Mouse (Mus musculus): Measurements from ENCODE around the gene Afg1l. TPM values are rescaled to one million over a fixed set of nuclear protein-coding genes. Genes with fewer than 3 reads are reported as not detected.
A peak's percentile ranks its signal among the peaks of the same experiment; 100 is the strongest.

Gene Afg1l
- 4.6 and 5.4 TPM in 2 replicates for total RNA-seq (2017)

DNA sequence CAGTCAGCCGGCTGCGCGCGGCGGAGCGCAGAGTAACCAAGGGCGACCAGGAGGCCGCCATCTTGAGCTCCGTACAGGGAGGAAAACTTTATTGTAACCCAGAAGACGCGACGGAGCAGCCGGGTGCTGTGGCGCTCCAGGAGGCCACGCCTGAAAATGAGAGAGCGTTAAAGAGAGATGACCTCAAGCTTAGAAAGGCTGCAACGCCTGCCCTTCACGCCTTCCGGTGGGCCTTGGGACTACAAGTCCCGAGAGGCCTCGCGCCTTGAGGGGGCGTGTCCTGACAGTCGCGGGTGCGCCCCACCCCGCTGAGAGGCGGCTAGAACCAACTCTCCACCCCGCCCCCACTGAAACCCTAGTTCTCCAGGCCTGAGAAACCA, at the start of gene Afg1l:
Gene Afg1l (minus strand): TSS at position 225 of the 380 bp plus-strand sequence.
- ATAC-seq (replicated peaks in 1 of 2; ENCODE audit: insufficient read depth in 1 of 2, low FRiP score in 2 of 2, low TSS enrichment in 1 of 2, low read depth in 1 of 2, poor library complexity in 2 of 2, severe bottlenecking in 2 of 2): peak; percentile 96 to 98

- no peak for ATAC-seq (replicated peaks in 1 of 2; ENCODE audit: insufficient read depth in 1 of 2, low FRiP score in 2 of 2, low TSS enrichment in 1 of 2, low read depth in 1 of 2, poor library complexity in 2 of 2, severe bottlenecking in 2 of 2)
Measured at GRCm38 (mm10) chr10:42525682-42526081, 47.3 kb upstream of the Afg1l start.

- no peak for ATAC-seq (replicated peaks in 1 of 2; ENCODE audit: insufficient read depth in 1 of 2, low FRiP score in 2 of 2, low TSS enrichment in 1 of 2, low read depth in 1 of 2, poor library complexity in 2 of 2, severe bottlenecking in 2 of 2)
Measured at GRCm38 (mm10) chr10:42523556-42524162, 45.3 kb upstream of the Afg1l start.

DNA sequence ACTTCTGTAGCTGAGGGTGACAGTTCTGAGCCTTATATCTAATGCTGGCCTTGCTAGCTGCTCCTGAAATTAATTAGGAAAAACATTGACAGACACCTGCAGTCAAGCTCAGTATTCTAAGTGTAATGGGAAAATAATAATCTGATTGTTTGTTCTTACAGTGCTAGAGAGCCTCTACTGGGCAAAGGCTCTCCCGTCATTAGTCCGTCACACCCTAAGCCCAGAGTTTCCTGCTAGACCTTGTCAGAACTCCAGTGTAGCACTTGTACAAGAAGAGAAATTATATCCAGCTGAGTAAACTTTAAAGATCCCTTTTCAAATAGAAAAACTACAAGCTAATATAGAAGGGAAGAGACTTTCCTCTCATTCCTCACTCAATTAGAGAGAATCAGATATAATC, 44.5 kb upstream of the Afg1l start:
- no peak for ATAC-seq (replicated peaks in 1 of 2; ENCODE audit: insufficient read depth in 1 of 2, low FRiP score in 2 of 2, low TSS enrichment in 1 of 2, low read depth in 1 of 2, poor library complexity in 2 of 2, severe bottlenecking in 2 of 2)

DNA sequence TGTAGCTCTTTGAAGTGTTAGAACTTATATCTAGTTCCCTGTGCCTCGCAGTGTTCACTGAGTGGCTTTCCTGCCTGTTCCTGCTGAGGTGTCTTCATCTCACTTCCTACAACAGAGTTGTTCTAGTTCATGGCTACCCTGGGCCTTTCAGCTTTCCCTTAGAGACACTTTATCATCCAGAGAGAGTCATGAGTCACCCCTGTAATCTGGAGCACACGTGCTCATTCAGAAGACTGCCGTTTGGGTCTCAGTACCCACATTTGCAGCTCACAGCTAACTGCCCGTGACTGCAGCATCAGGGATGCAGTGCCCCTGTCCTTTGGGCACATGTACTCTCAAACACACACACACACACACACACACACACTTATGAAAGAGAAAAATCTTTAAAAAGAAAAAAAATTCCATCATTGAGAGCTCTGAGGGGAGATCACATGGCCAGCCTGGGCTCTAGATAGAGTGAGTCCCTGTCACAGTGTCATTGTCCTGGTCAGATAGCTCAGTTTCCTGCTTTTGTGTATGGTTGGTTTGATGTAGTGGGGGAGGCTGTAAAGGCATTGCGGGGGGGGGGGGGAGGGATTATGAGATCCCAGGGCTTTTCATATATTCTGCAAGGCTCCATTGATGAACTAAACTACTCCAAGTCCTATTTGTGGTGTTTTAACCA, 43.1 kb upstream of the Afg1l start:
- ATAC-seq (replicated peaks in 1 of 2; ENCODE audit: insufficient read depth in 1 of 2, low FRiP score in 2 of 2, low TSS enrichment in 1 of 2, low read depth in 1 of 2, poor library complexity in 2 of 2, severe bottlenecking in 2 of 2): no peak

DNA sequence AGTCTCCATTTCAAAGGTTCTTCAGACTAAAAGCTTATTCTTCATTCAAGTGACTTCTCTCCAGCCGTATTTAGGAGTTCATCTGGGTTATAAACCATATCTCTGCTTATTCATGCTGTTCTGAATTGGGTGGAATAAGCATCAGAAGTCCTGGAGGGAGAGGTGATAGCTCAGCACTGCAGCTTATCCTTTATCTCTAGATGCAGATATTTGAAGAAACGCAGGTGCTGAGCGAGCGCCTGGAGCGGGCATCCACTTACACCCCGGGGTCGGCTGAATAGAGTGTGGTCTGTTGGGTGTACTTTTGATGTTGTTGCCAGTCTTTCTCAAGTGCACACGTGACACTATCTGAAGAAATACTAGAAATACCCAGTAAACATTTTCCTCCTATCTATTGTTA, 40.0 kb upstream of the Afg1l start:
- no peak for ATAC-seq (replicated peaks in 1 of 2; ENCODE audit: insufficient read depth in 1 of 2, low FRiP score in 2 of 2, low TSS enrichment in 1 of 2, low read depth in 1 of 2, poor library complexity in 2 of 2, severe bottlenecking in 2 of 2)

DNA sequence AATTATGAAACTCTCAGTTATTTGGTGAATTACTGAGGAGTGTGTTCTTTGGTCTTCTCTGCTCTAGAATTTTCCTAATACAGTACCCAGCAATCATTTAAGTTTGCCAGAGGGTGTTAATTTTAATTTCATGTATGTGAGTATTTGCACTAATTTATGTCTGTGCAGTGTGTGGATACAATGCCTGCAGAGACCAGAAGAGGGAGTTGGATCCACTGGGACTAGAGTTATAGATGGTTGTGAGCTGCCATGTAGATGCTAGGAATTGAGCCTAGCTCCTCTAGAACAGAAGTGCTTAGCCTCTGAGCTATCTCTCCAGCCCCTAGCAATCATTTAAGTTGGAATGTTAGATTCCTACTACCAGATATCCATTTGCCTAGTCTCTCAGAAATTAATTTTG, 35.8 kb upstream of the Afg1l start:
- ATAC-seq (replicated peaks in 1 of 2; ENCODE audit: insufficient read depth in 1 of 2, low FRiP score in 2 of 2, low TSS enrichment in 1 of 2, low read depth in 1 of 2, poor library complexity in 2 of 2, severe bottlenecking in 2 of 2): no peak

GRCm38 (mm10) chr10:42511184-42512135, 33.1 kb upstream of the Afg1l start:
- no peak; a peak in 2 of 4 replicates for ATAC-seq (replicated peaks in 1 of 2; ENCODE audit: insufficient read depth in 1 of 2, low FRiP score in 2 of 2, low TSS enrichment in 1 of 2, low read depth in 1 of 2, poor library complexity in 2 of 2, severe bottlenecking in 2 of 2)

GRCm38 (mm10) chr10:42510141-42510540, 31.8 kb upstream of the Afg1l start:
- ATAC-seq (replicated peaks in 1 of 2; ENCODE audit: insufficient read depth in 1 of 2, low FRiP score in 2 of 2, low TSS enrichment in 1 of 2, low read depth in 1 of 2, poor library complexity in 2 of 2, severe bottlenecking in 2 of 2): no peak

DNA sequence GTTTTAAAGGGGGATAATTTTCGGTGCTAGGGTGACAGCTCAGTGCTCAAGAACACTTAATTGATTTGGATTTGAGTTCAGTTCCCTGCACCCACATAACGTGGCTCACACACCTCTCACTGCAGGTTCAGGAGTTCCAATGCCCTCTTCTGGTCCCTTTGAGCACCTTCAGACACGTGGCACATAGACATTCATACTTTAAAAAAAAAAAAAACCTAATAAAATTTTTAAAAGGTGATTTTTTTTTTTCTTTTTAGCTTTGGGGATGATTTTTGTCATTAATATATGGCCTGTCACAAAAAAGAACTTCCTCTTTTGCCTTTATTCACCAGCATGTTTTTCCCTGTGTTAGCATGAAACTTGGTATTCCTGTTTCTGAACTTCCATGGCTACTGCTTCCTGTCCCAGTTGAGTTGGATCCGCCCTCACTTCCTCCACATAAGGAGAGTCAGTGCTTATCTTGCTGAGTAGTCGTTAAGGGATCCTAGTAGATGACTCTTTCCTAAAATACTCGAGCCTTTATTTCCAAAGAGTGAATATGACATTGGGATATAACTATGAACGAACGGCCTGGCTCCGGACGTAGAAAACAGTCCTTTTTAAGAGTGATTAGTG, 25.8 kb upstream of the Afg1l start:
- no peak for ATAC-seq (replicated peaks in 1 of 2; ENCODE audit: insufficient read depth in 1 of 2, low FRiP score in 2 of 2, low TSS enrichment in 1 of 2, low read depth in 1 of 2, poor library complexity in 2 of 2, severe bottlenecking in 2 of 2)

GRCm38 (mm10) chr10:42502349-42503111, 24.2 kb upstream of the Afg1l start:
- ATAC-seq (replicated peaks in 1 of 2; ENCODE audit: insufficient read depth in 1 of 2, low FRiP score in 2 of 2, low TSS enrichment in 1 of 2, low read depth in 1 of 2, poor library complexity in 2 of 2, severe bottlenecking in 2 of 2): peak in 1 of 2 experiments; percentile 28; a peak in 2 of 4 replicates

- peak; percentile 93 to 95 for ATAC-seq (replicated peaks in 1 of 2; ENCODE audit: insufficient read depth in 1 of 2, low FRiP score in 2 of 2, low TSS enrichment in 1 of 2, low read depth in 1 of 2, poor library complexity in 2 of 2, severe bottlenecking in 2 of 2)
Measured at GRCm38 (mm10) chr10:42501775-42502348, 23.5 kb upstream of the Afg1l start, which contains the start of gene Snx3. TSS of gene Snx3 (plus strand) at chr10:42502030.

GRCm38 (mm10) chr10:42501161-42501560, 22.8 kb upstream of the Afg1l start:
- no peak for ATAC-seq (replicated peaks in 1 of 2; ENCODE audit: insufficient read depth in 1 of 2, low FRiP score in 2 of 2, low TSS enrichment in 1 of 2, low read depth in 1 of 2, poor library complexity in 2 of 2, severe bottlenecking in 2 of 2)

- ATAC-seq (replicated peaks in 1 of 2; ENCODE audit: insufficient read depth in 1 of 2, low FRiP score in 2 of 2, low TSS enrichment in 1 of 2, low read depth in 1 of 2, poor library complexity in 2 of 2, severe bottlenecking in 2 of 2): no peak
Measured at GRCm38 (mm10) chr10:42500611-42501010, 22.2 kb upstream of the Afg1l start.

GRCm38 (mm10) chr10:42493000-42493399, 14.6 kb upstream of the Afg1l start:
- no peak for ATAC-seq (replicated peaks in 1 of 2; ENCODE audit: insufficient read depth in 1 of 2, low FRiP score in 2 of 2, low TSS enrichment in 1 of 2, low read depth in 1 of 2, poor library complexity in 2 of 2, severe bottlenecking in 2 of 2)

DNA sequence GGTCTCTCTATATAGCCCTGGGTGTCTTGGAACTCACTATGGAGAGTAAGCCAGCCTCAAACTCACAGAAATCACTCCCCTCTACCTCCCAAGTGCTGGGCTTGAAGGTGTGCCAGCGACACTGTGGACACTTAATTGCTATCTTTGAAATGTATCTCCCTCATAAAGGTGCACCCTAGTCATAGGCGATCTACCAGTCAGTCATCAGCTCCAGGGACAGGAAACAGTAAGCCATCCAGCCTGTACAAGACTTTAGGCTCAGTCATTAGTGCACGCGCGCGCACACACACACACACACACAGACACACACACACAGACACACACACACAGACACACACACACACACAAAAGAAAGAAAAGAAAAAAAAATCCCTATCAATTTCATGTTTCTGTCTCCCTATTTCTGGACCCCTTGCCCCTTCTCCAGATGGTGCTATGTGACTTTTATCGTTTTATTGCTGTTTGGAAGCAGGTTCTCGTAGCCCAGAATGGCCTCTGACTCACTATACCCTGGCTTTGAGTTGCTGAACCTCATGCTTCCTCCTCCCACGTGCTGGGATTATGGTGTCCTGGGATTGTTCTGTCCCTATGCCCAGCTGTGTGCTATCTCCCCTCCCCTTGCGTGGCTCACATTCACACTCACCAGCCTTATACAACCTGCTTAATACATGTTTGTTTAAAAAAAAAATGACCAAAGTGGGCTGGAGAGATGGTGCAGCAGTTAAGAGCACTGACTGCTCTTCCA, 13.8 kb upstream of the Afg1l start:
- no peak for ATAC-seq (replicated peaks in 1 of 2; ENCODE audit: insufficient read depth in 1 of 2, low FRiP score in 2 of 2, low TSS enrichment in 1 of 2, low read depth in 1 of 2, poor library complexity in 2 of 2, severe bottlenecking in 2 of 2)

Measured in hematopoietic stem cell, adult 5-6 weeks (primary cell).